Mouse (Mus musculus) inflammation-experienced regulatory T-cells, adult 6 months (primary cell): ENCODE data around the gene Rxra. TPM values are rescaled to one million over a fixed set of nuclear protein-coding genes. Genes with fewer than 3 reads are reported as not detected.

Experiments used
- ATAC-seq: one replicate; pipeline ENCODE4 v1.8.0; 2017
- polyA plus RNA-seq, 3 experiments: library from polyadenylated mRNA; unstranded; fragments of 100-300 nt; shearing (Covaris generic); gene quantifications; one replicate each; pipeline ENCODE4 v1.2.1; 2017

Gene Rxra
- polyA plus RNA-seq, 3 experiments from 2014 or later = 5.3 to 7.3 (median 5.7) TPM

DNA sequence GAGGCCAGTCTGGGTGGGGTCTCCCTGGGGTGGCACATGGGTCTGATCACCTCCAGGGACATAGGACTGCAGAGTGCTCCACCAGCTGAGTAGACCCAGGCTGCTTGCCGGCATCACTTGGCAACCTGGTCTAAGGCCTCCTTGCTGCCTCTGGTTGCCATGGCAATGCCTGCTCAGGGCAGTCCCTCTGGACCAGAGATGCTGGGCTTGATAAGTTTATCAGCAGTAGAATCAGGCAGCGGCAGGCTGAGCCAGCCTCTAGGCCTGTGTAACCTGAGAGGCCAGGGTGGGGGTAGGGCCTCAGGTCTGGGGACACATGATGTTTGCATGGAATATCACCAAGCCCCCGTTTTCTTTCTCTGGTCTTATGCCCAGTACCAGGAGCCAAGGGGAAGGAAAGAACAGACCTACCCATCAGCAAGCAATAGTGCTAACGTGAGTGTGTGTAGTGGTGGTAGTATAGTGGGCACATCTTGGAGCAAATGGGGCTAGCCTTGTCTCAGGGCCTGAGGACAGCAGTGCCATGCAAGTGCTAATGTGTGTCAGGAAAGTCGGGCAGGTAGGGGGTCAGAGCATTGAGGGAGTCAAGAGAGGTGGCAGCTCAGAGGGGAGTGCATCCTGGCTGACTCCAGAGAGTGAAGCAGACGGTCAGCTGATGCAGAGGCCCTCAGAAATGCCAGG, 88.2 kb downstream of the Rxra start:
- ATAC-seq = no peak

DNA sequence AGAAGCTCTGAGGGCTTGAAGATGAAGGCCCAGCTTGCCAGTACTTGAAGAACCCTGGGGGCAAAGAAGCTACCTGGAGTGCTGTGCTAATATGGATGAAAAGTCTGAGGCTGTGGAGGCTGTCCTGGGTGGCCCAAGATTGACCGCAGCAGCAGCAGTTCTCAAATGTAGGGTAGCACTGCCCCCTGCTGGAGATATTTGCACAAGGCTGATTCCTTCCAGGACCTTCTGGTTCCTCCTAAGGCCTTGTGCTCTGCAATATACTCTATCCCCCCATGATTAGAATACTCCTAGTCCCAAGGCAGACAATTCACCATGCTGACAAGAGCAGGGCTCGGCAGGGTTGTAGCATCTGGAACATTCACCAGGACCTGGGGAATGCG, 88.7 kb downstream of the Rxra start:
- no peak for ATAC-seq

DNA sequence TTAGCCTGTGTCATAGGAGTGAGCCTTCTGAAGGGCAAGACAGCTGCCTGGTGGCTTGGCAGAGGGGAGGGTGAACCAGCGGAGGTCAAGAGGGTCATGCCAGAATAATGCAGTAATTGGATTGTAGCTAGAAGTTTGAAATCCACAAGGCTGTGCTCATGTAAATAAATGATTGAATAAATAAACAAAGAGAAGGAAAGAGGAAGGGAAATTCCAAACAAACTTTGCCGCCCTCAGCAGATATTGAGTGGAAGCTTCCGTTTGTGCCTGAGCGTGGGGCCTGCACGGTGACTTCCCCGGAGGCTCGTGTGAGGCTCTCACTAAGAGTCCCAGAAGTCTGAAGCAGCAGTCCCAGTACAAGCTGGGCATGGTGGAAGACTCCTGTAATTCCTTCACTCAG, 91.5 kb downstream of the Rxra start:
- no peak for ATAC-seq

DNA sequence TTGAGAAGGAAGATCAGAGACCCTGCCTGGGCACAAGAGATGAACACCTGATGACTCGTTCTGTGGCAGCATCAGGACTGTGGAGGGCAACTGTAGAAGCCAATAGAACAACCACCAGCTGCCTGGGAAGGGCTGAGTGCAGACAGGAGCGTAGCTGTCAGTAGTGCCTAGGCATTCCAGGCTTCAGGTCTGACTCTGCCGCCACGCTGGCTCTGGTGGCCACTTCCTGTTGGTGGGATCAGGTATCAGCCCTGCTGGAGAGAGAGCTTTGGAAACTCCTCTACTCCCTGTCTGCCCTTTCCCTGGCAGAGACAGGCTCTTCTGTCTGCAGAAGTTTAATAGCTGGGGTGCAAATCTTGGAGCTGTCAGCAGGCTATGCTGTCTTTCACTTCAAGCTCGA, 93.5 kb downstream of the Rxra start:
- ATAC-seq = no peak

DNA sequence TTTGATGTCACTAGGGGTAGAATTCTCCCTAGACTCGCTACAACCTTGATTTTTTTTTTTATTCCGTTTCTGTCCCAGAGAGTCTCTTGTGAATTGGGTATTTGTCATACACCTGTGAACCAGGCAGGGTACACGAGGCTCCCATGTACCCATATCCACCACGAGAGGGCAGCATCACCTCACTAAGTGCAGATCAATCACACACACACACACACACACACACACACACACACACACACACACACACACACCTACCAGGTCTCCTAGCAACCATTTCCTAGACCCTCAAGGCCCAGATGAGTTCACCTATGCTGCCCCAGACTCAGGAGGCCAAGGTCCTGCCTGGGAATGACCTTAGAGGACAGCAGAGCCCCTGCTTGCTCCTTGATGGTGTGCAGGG, 94.0 kb downstream of the Rxra start:
- ATAC-seq = no peak

DNA sequence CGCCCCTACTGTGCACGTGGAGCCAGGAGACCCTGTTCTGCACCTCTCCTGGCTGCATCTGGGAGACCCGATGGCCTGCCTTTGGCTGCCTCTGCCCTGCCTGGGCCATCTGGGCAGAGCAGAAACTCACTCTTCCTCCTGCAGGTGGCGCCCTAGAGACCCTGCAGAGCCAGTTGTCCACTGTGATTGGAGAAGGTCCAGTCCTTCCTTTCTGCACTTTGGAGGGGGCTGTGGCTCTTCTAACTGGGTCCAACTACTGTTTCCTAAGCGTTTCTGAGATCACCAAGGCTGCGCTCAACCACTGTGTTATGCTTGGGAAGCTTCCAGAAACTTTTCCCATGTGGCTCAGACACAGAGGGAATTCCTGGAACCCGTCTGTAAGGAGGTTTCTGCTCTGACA, 95.7 kb downstream of the Rxra start:
- no peak for ATAC-seq

DNA sequence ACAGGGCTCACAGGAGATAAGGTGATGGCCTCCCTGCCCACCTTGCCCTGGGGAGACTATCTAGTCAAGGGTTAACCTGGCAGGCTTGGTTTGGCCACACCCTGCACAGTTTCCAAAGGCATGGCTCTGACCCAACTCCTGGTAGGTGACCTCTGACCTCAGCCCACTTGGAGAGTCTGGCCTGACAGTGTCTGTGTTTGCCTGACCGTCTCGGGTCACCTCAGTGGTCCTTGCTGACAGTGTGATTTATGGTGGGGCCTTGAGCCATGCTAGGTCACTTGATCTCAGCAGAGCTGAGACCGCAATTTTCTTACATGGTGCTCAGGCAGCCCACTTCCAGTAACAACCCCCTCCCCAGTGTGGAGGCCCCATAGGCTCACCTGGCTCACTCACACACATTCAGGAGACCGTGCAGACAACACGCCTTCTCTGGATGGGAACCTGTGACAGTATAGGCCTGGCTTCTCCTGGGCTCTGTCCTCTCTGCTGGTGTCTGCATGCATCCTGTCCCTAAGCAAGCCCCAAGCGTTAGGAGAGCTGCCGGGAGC, 96.7 kb downstream of the Rxra start:
- ATAC-seq = no peak

DNA sequence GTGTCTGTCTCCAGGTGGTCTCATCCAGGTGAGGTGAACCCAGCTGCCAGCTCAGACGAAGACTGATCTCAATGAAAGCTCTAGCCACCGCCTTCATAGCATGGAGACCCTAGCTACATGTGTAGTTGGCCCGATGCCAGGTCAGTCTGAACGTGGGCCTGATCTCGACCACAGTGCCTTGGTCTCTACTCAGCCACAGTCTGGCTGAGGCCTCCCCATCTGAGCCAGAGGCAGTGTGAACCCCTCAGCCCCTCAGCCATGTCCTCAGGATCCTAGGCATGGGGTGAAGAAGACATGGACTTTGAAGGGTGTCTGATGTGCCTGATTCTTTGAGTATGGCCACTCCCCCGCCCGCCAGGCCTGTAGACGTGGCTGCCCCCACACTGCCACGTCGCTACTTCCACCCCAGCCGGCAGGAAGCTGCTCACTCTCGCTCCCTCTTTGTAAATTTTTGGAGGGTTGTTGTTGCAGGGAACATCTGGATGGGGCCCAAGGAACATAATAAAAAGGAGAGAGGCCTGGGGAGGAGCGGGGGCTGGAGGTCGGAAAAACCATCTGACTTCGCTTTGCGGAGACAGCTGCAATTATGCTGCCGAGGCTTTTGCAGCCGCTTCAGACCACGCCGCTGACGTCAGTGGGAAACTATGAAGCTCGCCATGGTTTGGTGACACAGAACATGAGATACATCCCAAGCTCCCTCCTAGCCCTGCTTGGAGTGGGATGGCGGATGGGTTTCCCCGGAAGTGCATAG, 97.9 kb downstream of the Rxra start:
- no peak for ATAC-seq

DNA sequence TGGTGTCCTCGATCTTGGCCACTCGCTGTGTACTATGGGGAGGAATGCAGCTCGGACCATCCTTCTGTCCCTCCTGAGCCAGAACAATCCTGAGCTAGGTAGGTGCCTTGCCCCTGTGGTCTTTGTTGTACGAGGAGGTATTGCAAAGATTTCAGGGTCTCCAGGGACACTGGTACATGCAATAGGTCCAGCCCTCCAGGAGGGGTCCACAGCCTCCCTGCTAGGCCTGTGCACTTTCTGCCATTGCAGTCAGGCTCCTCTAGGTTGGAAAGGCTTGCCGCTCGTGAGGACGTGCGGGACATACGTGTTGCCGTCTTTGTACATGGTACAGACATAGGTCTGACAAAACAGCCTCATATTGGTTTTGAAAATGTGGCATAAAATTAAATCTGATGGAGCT, 98.8 kb downstream of the Rxra start:
- ATAC-seq = no peak

DNA sequence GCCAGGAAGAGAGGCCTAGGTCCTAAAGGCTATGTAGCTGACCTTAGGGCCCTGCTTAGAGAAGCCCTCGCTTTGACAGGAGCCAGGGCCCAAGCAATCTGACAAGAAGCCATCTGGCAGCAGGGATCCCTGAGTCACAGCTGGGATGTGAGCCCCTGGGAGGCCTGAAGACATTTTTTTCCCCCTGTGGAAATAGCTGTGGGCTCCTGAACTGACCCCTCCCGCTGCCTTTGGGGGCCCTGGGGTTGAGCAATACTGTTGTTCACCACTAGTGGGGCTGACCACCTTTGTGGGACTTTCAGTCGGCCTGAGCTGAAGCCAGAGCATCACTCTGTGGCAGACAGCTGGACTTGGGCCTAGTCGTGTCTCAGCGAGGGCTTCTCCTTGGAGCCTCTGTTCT, 99.4 kb downstream of the Rxra start:
- ATAC-seq = no peak

DNA sequence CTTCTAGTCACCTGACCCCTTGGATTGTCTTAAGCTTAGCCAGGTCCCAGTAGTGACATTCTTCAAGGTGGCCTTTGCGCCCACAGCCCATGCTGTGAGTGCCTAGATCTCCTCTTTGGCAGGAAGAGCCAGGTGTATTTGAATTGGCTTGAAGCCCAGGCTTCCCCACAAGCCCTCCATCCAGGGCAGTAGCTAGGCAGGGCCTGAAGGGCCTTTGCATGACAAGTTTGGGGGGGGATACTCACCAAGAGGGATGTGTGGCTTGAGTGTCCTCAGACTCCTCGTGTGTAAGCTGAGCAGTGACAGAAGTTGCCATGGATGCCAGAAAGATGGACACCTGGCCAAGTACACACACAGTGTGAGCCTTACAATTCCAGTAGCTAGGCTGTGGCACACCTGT, 101.5 kb downstream of the Rxra start:
- no peak for ATAC-seq

DNA sequence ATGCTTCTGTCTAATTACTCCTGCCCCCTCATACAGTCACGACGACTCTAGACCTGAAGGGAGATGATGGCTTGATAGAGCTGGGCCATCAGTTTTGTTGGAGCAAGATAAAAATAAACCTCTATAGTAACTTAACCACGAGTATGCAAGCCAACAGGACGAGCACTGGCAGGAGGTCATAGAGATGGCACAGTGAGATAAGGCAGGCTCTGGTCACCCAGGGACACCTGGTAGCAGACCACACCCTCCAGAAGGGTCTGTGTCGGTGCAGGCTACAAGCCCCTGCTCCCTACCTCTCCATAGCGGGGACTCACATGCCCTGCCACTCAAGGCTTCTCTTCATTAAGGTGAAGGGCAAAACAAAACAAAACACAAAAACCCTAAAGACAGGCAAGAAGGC, 102.0 kb downstream of the Rxra start:
- ATAC-seq = no peak

DNA sequence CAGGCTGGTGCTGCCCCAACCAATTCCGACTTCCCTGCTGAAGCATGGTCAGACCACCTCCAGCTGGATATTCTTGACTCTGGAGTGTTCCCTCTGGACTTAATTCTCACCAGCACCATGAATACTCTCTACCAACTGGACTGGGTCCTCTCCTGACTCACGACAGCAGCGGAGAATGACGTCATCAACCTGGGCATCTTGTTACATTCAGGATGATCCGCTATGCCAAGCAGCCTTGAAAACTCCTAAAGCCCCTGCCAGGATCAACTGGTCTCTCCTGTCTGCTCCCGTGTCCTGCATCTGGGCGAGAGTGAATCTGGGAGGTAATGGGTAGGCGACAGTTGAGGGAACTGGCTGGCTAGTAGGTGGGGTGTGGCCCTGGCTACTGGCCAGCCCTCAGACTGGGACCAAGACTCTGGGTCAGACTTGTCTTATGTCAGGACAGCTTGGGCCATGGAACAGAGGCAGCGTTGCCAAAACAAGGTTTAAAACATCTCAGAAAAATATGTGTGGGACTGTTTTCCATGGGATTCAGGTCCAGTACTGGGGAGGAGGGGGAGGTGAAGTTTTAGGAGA, 103.1 kb downstream of the Rxra start:
- no peak for ATAC-seq

DNA sequence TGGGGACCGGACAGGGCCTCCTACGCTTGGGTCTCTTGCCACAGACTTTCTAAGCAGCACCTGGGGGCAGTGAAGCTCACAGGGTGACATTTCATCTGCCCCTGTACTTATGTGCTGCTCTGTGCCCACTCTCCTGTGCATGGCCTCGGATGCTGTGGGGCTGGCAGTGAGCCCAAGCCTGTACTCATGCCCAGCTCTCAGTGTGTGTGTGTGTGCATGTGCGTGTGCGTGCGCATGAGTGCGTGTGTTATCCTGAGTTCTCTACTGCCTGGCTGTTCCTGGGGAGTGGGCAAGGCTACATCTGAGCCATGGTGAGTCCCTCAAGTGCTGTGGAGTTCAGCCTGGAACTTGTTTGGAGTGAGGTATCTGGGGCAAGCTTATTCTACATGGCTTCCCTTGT, 103.9 kb downstream of the Rxra start:
- no peak for ATAC-seq

DNA sequence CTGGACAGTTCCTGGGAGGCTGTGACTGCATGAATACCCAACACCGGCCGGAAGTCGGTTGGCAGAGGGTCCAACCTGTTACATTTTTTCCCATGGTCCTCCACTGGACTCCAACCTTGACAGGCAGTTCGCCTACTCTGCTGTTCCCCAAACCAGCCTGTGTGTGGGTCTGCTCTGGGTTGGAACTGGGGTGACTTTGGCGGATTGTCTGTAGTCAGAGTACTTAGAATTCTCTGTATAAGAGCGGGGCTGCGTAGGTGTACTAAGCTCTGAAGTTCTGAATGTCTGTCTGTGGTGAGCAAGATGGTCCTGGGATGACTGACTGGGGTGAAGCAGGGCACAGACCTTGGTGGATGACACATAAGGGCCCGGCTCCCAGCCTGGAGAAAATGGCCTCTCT, 109.1 kb downstream of the Rxra start:
- ATAC-seq = no peak

DNA sequence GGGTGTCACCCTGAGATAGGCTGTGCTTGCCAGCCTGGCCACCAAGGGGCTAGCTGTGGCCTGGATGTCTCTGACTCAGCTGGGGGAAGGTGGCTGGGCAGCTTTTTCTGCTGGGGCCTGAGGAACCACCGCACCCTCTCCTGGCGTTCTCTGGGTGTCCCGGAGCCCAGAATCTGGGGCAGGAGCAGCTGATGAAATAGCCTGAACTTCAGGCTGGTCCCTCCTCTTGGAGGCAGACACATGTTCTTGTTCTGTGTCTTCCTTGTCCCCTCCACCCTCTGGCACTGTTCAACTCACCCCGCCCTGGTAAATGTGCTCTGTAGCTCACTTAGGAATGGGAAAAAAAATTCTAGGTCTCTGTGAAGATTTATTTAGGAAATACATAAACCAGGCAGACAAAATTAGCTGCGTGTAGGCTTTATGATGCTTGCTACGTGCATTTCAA, 109.8 kb downstream of the Rxra start:
- ATAC-seq = no peak

DNA sequence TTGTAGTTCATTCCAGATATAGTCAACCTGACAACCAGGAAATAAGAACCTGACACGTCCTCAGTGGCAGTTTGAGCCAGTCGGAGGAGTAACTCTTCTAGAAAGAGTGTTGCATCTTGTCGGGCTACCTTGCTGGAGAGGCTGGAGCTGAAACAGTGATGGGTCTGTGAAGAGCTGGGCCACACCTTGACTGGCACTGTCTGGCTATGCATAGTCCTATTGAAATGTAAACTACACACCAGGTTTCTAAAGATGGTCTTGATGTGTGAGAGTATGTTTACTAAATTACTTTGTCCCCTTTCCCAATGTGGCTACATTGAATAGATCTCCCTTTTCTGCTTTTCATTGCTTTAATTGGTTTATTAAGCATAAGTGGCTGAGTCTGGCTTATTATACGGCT, 115.3 kb downstream of the Rxra start:
- ATAC-seq = no peak

DNA sequence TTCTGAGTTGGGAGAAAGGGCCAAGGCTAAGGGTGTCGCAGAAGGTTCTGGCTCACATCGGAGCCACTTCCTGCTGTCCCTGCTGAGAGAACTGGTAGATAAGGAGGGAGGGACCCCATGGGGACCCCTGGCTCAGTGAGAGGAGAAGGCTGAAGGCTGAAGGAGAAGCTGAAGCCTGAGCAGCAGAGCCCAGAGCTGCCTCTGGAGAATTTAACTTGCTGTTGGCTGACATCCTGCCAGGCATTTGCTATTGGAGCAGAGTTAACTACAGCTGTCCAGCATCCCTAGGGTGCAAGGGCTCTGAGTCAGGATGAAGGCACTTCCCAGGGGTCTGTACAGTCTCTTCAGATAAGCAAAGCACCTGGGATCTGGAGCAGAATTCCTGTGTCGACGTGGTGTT, 122.8 kb downstream of the Rxra start:
- ATAC-seq = no peak

DNA sequence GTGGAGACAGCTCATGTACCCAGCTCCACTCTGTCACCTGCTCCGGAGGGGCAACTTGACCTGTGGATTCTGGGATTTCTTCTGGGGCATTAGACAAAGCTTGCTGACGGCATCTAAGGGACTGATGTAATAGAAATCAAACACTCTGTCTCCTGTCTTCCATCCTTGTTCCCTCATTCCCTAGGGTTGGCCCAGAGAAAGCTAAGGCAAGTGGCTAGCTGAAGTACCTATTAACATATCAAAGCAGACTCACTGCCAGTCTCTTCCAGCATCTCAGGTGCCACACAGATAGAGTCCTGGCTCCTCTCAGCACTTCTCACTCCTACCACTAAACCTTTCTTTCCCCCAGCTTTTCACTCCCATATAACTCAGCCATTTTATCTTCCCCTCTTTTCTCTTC, 124.8 kb downstream of the Rxra start:
- ATAC-seq = no peak

DNA sequence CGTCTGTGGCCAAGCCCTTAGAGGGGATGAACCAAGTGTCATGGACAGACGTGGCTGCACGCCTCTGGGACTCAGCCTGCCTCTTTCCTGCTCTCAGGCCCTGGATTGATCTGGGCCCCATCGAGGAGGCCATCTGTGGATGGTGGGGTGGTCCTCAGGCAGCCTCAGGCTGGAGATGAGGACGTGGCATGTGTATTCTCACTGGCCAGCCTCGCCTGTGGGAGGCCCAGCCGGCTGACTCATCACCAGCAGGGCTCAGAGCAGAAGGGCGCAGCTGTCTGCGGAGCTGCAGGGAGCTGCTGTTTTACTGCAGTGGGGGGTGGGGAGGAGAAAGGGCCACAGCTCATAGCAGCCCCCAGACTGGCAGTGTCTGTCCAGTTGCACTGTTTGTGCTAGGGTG, 126.3 kb downstream of the Rxra start:
- no peak for ATAC-seq

DNA sequence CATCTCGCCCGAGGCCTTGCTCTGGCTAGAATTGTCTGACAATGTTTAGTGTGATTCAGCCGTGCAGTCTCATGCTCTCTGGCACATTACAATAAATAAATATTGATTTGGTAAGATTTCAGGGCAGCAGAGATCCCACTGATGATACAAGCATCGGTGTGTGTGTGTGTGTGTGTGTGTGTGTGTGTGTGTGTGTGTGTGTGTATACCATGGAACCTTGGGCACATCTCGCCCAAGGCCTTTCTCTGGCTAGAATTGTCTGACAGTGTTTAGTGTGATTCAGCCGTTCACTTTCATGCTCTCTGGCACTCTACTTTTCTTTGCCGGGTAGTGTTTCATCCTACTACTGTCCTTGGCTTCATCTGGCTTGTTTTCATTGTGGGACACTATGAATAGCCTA, 130.5 kb downstream of the Rxra start:
- no peak for ATAC-seq

DNA sequence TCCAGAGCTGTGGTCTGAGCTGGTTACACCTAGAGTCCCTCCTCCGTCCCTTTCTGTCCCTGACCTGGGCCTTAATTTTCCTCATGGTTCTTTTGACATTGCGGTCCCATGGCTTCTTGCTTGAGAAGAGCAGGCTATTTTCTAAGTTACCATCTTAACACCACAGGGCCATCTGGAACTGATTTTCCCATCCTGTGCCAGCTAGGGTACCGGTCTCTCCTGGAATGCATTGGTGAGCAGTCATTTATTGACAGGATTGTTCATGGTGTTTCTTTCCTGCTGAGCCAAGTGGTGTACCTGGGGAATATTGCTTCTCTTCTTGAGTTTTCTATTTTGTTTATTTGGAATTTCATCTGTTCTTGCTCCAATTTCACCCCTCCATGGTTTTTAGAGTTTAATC, 131.4 kb downstream of the Rxra start:
- ATAC-seq = no peak

DNA sequence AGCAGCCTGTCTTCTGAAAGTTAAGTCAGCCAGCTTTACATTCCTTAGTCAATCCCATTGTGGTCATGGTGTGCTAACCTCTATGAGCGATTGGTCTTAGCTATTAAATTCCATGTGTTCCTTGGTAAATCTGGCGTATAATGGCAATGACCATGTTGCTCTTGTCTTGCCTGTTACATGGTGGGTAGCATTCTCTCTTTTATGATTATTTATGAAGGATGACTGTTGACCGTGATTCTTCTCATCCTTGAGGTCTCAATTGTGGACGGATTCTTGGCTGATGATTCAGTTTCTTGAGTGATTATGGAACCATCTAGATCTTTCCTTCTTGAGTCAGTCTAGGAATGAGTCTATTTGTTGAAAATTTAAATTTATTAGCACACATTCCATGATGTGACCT, 133.7 kb downstream of the Rxra start:
- no peak for ATAC-seq
